Mouse (Mus musculus): ENCODE measurements at regions not wholly inside any gene's neighbourhood (a gene's known extent, or its start where the extent isn't known, plus 50 kb on each side); places are given as distances from the start of the nearest gene placed in this dataset.

DNA sequence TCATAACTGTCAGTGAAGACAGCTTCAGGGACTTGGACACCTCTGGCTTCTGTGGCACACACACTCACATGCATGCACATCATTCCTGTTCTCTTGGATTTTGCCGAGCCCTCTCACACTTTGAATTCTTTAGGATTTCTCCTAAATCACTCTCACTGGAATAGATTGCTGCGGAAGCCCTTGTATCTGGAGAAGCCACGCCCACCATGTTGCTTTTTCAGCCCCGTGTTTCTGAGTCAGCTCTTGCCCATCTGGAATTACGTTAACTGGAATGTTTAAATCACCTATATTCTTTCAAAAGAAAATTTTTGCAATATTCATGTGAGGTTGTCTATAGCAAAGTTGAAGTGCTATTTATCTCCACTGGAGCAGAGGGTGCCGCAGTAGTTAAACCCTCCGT, 66.1 kb downstream of the Il9r start:
- no peak for TF ChIP-seq GATA1 (IDR thresholded peaks at IDR 0.05; ENCODE audit: low read depth, low read length)
- TF ChIP-seq MAFK (IDR thresholded peaks at IDR 0.05; ENCODE audit: borderline replicate concordance, low read depth, low read length), result no peak
